Mouse (Mus musculus) ES-Bruce4 (cell line): ENCODE results near the gene Hephl1.

Source experiments
- CTCF ChIP-seq: IDR thresholded peaks from one replicate; pipeline ENCODE4 v1.8.1; 2011; ENCODE audit warnings: low read depth, low read length
- EP300 ChIP-seq: IDR thresholded peaks from 2 replicates; pipeline ENCODE4 v1.6.1; 2011; ENCODE audit warnings: low read depth, low read length; ENCODE audit not compliant: insufficient read depth
- POLR2A ChIP-seq: IDR thresholded peaks from one replicate; pipeline ENCODE4 v1.8.1; 2011; ENCODE audit warnings: low read length; ENCODE audit not compliant: insufficient read depth

GRCm38 (mm10) chr9:15114102-15114501, 2.2 kb upstream of the Hephl1 start:
- TF ChIP-seq CTCF (no peak), POLR2A (no peak), EP300 (no peak)
